Mouse (Mus musculus) limb, embryonic 12.5 days (tissue): ENCODE results near the gene Tmem184b. TPM values are rescaled to one million over a fixed set of nuclear protein-coding genes. Genes with fewer than 3 reads are reported as not detected.

ENCODE experiments used
- ATAC-seq: fragments of 200-750 bp; cut with Nextera tagmentation; 2 replicates; pipeline ENCODE4 v1.8.0; 2017; ENCODE audit warnings: low read depth, moderate TSS enrichment; ENCODE audit not compliant: insufficient number of reproducible peaks, insufficient read depth, low FRiP score, low TSS enrichment
- H3K27ac ChIP-seq: fragments of 300-500 bp; sonication (generic); 2 replicates; pipeline ENCODE4 v1.5.1; 2016; ENCODE audit warnings: mild to moderate bottlenecking, moderate library complexity
- H3K27me3 ChIP-seq: fragments of 300-500 bp; sonication (generic); 2 replicates; pipeline ENCODE4 v1.6.1; 2016; ENCODE audit warnings: mild to moderate bottlenecking, moderate library complexity
- H3K36me3 ChIP-seq: fragments of 300-500 bp; sonication (generic); 2 replicates; pipeline ENCODE4 v1.6.1; 2016; ENCODE audit warnings: mild to moderate bottlenecking, moderate library complexity
- H3K4me1 ChIP-seq: fragments of 300-500 bp; sonication (generic); replicated peaks from 2 replicates; pipeline ENCODE4 v1.6.1; 2016
- H3K4me2 ChIP-seq: fragments of 300-500 bp; sonication (generic); 2 replicates; pipeline ENCODE4 v1.6.1; 2016; ENCODE audit warnings: mild to moderate bottlenecking, moderate library complexity
- H3K4me3 ChIP-seq: fragments of 300-500 bp; sonication (generic); replicated peaks from 2 replicates; pipeline ENCODE4 v1.5.1; 2016; ENCODE audit warnings: mild to moderate bottlenecking
- H3K9ac ChIP-seq: fragments of 300-500 bp; sonication (generic); replicated peaks from 2 replicates; pipeline ENCODE4 v1.6.1; 2016; ENCODE audit warnings: mild to moderate bottlenecking, moderate library complexity
- H3K9me3 ChIP-seq: fragments of 300-500 bp; sonication (generic); 2 replicates; pipeline ENCODE4 v1.6.1; 2016; ENCODE audit warnings: mild to moderate bottlenecking, moderate library complexity
- WGBS: fragments of 180-500 bp; shearing (Covaris S2); methylation state at CpG from one replicate; pipeline ENCODE4 v1.1.7; 2016; 5-methylcytosine and 5-hydroxymethylcytosine counted together
- polyA plus RNA-seq: library from polyadenylated mRNA; unstranded; fragments of >200 nt; fragmentation: Nextera tagmentation; extraction: Ambion mirVana; gene quantifications from 2 replicates; pipeline ENCODE4 v1.2.1, GENCODE M21; 2016

Gene Tmem184b
- polyA plus RNA-seq, result 54.7 and 63.8 TPM in 2 replicates

- no peaks in the 10 kb centered on the region for H3K27me3 ChIP-seq
- peaks cover 44% of the 10 kb centered on the region for H3K4me1 ChIP-seq
- peak within 1 kb of the TSS; percentile 94 for H3K4me3 ChIP-seq
- H3K4me2 ChIP-seq, result peak within 1 kb of the TSS; percentile 78
- ATAC-seq, result peak; percentile 71
- H3K27ac ChIP-seq, result peak within 1 kb of the TSS; percentile 84
- H3K9me3 ChIP-seq, result no peaks in the 10 kb centered on the region
- under 1% methylated on average over 90 of the region's 90 CpGs for WGBS
- H3K9ac ChIP-seq, result peak within 1 kb of the TSS; percentile 88
- H3K36me3 ChIP-seq, result peaks cover 3% of the 10 kb centered on the region; the same call in 1 of the 2 replicates
Measured at GRCm38 (mm10) chr15:79402836-79403762, at the start of gene Tmem184b. Tmem184b (minus strand) TSS chr15:79403569.

GRCm38 (mm10) chr15:79448041-79448440 is 44.7 kb upstream of the Tmem184b start:
- H3K4me1 ChIP-seq, result peaks cover under 1% of the 10 kb centered on the region
- H3K9ac ChIP-seq, result no peak overlapping the region
- ATAC-seq, result no peak
- H3K9me3 ChIP-seq, result no peaks in the 10 kb centered on the region
- peaks cover 3% of the 10 kb centered on the region for H3K27me3 ChIP-seq
- no peak overlapping the region for H3K4me2 ChIP-seq
- H3K27ac ChIP-seq, result no peak overlapping the region
- H3K4me3 ChIP-seq, result no peak overlapping the region
- no peaks in the 10 kb centered on the region for H3K36me3 ChIP-seq
- 87% methylated on average over 3 of the region's 3 CpGs for WGBS

- Histone ChIP-seq H3K27ac (0 out of 2 replicates have a peak overlapping the region, but pooled peaks have one; percentile 35), H3K4me1 (peaks cover 11% of the 10 kb centered on the region), H3K36me3 (no peaks in the 10 kb centered on the region), H3K4me3 (no peak overlapping the region), H3K9ac (no peak overlapping the region), H3K4me2 (no peak overlapping the region), H3K27me3 (peaks cover 3% of the 10 kb centered on the region), H3K9me3 (no peaks in the 10 kb centered on the region)
- WGBS, result 76% methylated on average over 8 of the region's 8 CpGs
- ATAC-seq, result no peak
Measured at GRCm38 (mm10) chr15:79445786-79446654, 42.7 kb upstream of the Tmem184b start.

GRCm38 (mm10) chr15:79443856-79444410 is 40.6 kb upstream of the Tmem184b start:
- ATAC-seq, result no peak
- no peak overlapping the region for H3K9ac ChIP-seq
- H3K4me3 ChIP-seq, result no peak overlapping the region
- no peaks in the 10 kb centered on the region for H3K9me3 ChIP-seq
- peaks cover 30% of the 10 kb centered on the region for H3K4me1 ChIP-seq
- H3K4me2 ChIP-seq, result no peak overlapping the region
- H3K36me3 ChIP-seq, result no peaks in the 10 kb centered on the region; the same call in none of the 2 replicates
- 56% methylated on average over 7 of the region's 7 CpGs for WGBS
- no peaks in the 10 kb centered on the region; the same call in 1 of the 2 replicates for H3K27me3 ChIP-seq
- H3K27ac ChIP-seq, result no peak overlapping the region

- ATAC-seq, result no peak
- H3K27ac ChIP-seq, result no peak overlapping the region
- H3K4me2 ChIP-seq, result 0 out of 2 replicates have a peak overlapping the region, but pooled peaks have one; percentile 91
- peak overlapping the region; percentile 92; the same call in 1 of the 2 replicates for H3K4me3 ChIP-seq
- H3K4me1 ChIP-seq, result peaks cover 38% of the 10 kb centered on the region
- no peak overlapping the region for H3K9ac ChIP-seq
- WGBS, result 83% methylated on average over 9 of the region's 9 CpGs
- peaks cover 9% of the 10 kb centered on the region for H3K36me3 ChIP-seq
- no peaks in the 10 kb centered on the region for H3K27me3 ChIP-seq
- H3K9me3 ChIP-seq, result no peaks in the 10 kb centered on the region
Measured at GRCm38 (mm10) chr15:79442961-79443518, 39.7 kb upstream of the Tmem184b start.

GRCm38 (mm10) chr15:79442257-79442611 is 38.9 kb upstream of the Tmem184b start:
- H3K27me3 ChIP-seq, result no peaks in the 10 kb centered on the region
- H3K4me2 ChIP-seq, result peak overlapping the region; percentile 91
- peak overlapping the region; percentile 92 for H3K4me3 ChIP-seq
- H3K36me3 ChIP-seq, result peaks cover 17% of the 10 kb centered on the region
- H3K9me3 ChIP-seq, result no peaks in the 10 kb centered on the region
- peak overlapping the region; percentile 99 for H3K9ac ChIP-seq
- WGBS, result 7% methylated on average over 6 of the region's 6 CpGs
- ATAC-seq, result peak; percentile 1; the same call in 1 of the 2 replicates
- H3K27ac ChIP-seq, result peak overlapping the region; percentile 98
- H3K4me1 ChIP-seq, result peaks cover 38% of the 10 kb centered on the region

- Histone ChIP-seq H3K27ac (peak overlapping the region; percentile 98), H3K9ac (peak overlapping the region; percentile 99), H3K4me1 (peaks cover 38% of the 10 kb centered on the region), H3K36me3 (peaks cover 23% of the 10 kb centered on the region), H3K4me3 (peak overlapping the region; percentile 92), H3K27me3 (no peaks in the 10 kb centered on the region), H3K4me2 (peak overlapping the region; percentile 91), H3K9me3 (no peaks in the 10 kb centered on the region)
- ATAC-seq, result peak; percentile 53
- WGBS, result under 1% methylated on average over 99 of the region's 107 CpGs
Measured at GRCm38 (mm10) chr15:79441331-79442256, 38.2 kb upstream of the Tmem184b start.

GRCm38 (mm10) chr15:79440651-79441330 is 37.4 kb upstream of the Tmem184b start:
- H3K9me3 ChIP-seq, result no peaks in the 10 kb centered on the region
- H3K27ac ChIP-seq, result peak overlapping the region; percentile 98
- 0 out of 2 replicates have a peak, but pooled peaks have one; percentile 26 for ATAC-seq
- peak overlapping the region; percentile 99 for H3K9ac ChIP-seq
- peaks cover 40% of the 10 kb centered on the region for H3K4me1 ChIP-seq
- H3K4me3 ChIP-seq, result peak overlapping the region; percentile 92
- H3K36me3 ChIP-seq, result peaks cover 31% of the 10 kb centered on the region
- 14% methylated on average over 11 of the region's 11 CpGs for WGBS
- H3K4me2 ChIP-seq, result peak overlapping the region; percentile 91
- no peaks in the 10 kb centered on the region for H3K27me3 ChIP-seq

- Histone ChIP-seq H3K9me3 (no peaks in the 10 kb centered on the region), H3K36me3 (peaks cover 37% of the 10 kb centered on the region), H3K9ac (peak overlapping the region; percentile 99), H3K4me2 (peak overlapping the region; percentile 91), H3K4me1 (peaks cover 41% of the 10 kb centered on the region), H3K4me3 (peak overlapping the region; percentile 92), H3K27me3 (no peaks in the 10 kb centered on the region), H3K27ac (no peak overlapping the region)
- ATAC-seq, result no peak
- 82% methylated on average over 4 of the region's 4 CpGs for WGBS
Measured at GRCm38 (mm10) chr15:79440223-79440622, 36.9 kb upstream of the Tmem184b start.
